Mouse (Mus musculus): ENCODE results near the gene Bub3. TPM values are rescaled to one million over a fixed set of nuclear protein-coding genes. Genes with fewer than 3 reads are reported as not detected.

Bub3 gene
- polyA plus RNA-seq (2016; fragmentation: Nextera tagmentation; extraction: Ambion mirVana), result 212 and 219 TPM in 2 replicates

DNA sequence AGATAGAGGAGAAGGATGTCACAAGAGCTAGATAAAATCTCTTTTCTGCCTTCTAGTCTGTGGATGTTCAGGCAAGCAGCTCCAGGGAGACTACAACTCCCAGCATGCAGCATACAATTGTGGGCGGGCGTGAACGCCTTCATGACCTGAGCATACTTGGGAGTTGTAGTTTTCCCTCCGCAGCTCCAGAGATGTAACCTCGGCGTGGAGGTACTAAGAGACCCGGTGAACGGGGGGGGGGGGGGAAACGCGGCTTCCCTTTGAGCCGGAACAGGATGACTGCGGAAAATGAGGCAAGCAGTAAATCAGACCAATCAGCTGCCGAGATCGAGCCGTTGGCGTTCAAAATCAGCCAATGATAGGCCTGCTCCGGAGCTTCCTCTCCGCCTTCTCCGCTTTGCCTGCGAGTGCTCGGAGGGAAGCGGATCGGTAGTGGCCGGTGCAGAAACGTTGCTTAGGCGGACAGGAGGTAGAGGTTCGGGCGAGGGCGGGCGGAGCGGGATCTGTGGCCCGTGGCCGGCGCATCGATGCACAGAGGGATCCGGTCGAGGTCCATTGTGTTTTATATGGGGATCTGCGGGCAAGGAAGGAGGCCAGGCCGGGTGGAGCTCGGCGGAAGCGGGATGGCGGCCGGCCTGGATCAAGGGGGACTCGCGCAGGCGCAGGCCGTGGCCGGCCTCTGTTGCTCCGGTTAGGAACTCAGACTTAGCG is at the start of gene Bub3:
Bub3 (plus strand) TSS at position 237 of the 711 bp plus-strand sequence.
- peaks cover 30% of the 10 kb centered on the region for H3K36me3 ChIP-seq
- H3K4me3 ChIP-seq, result peak within 1 kb of the TSS; percentile 77
- peak within 1 kb of the TSS; percentile 64 for H3K4me2 ChIP-seq (replicated peaks)
- peak within 1 kb of the TSS; percentile 72; the same call in 1 of the 2 replicates for H3K27ac ChIP-seq
- peaks cover 39% of the 10 kb centered on the region for H3K4me1 ChIP-seq
- peak within 1 kb of the TSS; percentile 86 for H3K9ac ChIP-seq
- under 1% methylated on average over 46 of the region's 51 CpGs for WGBS
- H3K9me3 ChIP-seq, result no peaks in the 10 kb centered on the region
- H3K27me3 ChIP-seq (replicated peaks), result peaks cover 39% of the 10 kb centered on the region
- peak; percentile 94 for ATAC-seq (ENCODE audit: low FRiP score, low read depth)

DNA sequence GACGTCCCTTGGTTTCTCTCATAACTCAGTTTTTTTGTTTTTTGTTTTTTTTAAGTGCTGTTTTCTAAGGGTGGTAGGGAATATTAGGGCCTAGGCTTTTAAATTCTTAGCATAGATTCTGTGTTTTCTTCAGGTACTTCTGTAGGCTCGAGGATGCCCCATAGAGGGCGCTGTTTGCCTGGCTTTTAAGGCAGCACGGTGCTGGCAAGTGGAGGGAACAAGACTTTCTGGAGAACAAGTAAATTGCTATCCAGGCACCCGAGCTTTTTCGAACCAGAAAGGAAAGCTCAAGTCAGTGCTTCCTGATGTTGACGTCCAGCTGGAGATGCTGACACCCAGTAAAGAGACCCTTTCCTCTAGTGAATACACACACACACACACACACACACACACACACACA is 20.0 kb upstream of the Bub3 start:
- H3K4me1 ChIP-seq, result peaks cover 33% of the 10 kb centered on the region
- 1% methylated on average over 7 of the region's 7 CpGs for WGBS
- peaks cover 74% of the 10 kb centered on the region for H3K27me3 ChIP-seq (replicated peaks)
- no peak overlapping the region for H3K9ac ChIP-seq
- H3K4me3 ChIP-seq, result no peak overlapping the region
- no peak overlapping the region for H3K4me2 ChIP-seq (replicated peaks)
- ATAC-seq (ENCODE audit: low FRiP score, low read depth), result no peak
- H3K9me3 ChIP-seq, result no peaks in the 10 kb centered on the region
- no peak overlapping the region for H3K27ac ChIP-seq
- no peaks in the 10 kb centered on the region for H3K36me3 ChIP-seq

DNA sequence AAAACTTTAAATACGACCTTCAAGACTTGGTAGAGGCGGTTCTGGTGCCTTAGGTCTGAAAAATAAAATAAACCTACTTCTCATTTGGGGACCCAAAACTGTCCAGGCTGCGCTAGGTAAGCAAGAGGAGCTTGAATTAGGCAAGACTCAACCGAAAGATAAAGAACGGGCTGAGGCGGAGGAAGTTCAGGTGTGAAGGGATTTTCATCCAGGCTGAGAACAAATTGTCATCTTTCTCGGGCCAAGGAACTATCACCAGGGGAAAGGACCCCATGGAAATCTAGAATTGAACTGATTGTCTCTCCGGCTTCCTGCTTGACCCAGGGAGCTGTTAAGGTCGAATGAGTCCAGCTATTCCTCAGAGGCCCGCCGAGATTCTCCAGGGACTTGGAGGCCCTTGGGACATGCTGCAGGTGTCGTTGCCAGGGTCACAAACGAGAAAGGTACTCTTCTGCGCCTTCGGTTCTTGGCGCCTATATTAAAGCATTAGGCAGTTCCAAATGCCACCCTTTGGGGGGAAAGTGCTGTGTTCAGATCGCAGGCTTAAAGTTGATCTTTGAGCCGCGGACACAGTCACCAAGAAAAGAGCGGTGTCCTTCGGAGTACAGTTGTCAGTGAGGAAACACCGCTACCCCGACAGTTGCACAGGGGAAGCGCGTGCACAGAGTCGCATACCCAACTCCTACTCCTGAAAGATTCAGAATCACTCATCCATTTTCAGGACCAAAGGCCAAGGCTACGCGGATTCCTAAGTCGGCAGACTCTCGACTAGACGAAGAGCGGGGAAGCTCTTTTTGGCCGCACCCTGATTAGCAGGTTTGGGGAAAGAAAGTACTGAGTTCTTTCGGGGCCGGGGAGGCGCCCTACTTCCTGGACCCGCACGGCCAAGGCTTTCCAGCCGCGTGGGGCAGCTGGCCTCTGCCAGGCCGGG is 18.6 kb upstream of the Bub3 start:
- peak overlapping the region; percentile 39 for H3K4me3 ChIP-seq
- H3K4me2 ChIP-seq (replicated peaks), result peak overlapping the region; percentile 73
- no peaks in the 10 kb centered on the region for H3K9me3 ChIP-seq
- WGBS, result 1% methylated on average over 41 of the region's 41 CpGs
- H3K36me3 ChIP-seq, result no peaks in the 10 kb centered on the region
- peaks cover 89% of the 10 kb centered on the region for H3K27me3 ChIP-seq (replicated peaks)
- ATAC-seq (ENCODE audit: low FRiP score, low read depth), result no peak
- no peak overlapping the region for H3K27ac ChIP-seq
- H3K9ac ChIP-seq, result no peak overlapping the region
- H3K4me1 ChIP-seq, result peaks cover 33% of the 10 kb centered on the region

DNA sequence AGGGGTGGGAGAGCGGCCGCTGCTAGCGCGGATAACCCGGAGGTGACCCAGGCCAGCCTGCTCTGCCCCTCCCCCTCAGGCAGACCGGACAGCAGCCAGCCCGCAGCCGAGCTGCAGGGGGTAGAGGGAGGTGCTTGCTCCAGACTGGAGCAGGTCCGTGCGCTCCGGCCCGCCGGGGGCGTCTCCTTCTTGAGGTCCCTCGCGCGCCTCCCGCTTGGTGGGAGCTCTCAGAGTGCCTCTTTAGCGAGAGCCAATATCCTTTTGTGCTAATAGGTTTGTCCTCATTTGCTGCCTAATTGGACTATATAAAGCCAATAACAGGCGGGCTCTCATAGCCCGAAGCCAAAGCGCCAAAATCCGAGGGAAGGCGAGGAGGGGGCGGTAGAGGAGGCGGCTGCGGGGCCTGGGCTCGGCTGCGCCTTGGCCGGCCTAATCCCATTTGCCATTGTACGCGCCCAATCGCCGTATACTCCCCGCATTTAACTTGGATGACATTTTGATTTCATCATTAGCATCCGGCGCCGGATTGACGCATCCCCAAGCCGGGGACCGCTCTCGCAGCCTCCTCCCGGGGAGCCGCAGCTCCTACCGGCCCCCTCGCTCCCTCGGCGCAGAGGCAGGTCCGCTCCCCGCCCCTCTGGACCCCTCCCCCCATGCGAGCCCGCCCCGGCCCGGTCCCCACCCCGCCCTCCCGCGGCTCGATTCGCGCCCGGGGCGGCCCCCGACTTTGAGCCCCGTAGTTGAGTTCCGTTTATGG is 17.7 kb upstream of the Bub3 start, which contains the start of gene Hmx3:
Hmx3 (plus strand) TSS at position 753 of the 757 bp plus-strand sequence.
- Histone ChIP-seq H3K4me2 (replicated peaks) (peak within 1 kb of the TSS; percentile 73), H3K9ac (peak within 1 kb of the TSS; percentile 48), H3K27me3 (replicated peaks) (peaks cover 94% of the 10 kb centered on the region), H3K27ac (no peak within 1 kb of the TSS), H3K4me3 (peak within 1 kb of the TSS; percentile 39), H3K9me3 (no peaks in the 10 kb centered on the region), H3K4me1 (peaks cover 33% of the 10 kb centered on the region), H3K36me3 (no peaks in the 10 kb centered on the region)
- under 1% methylated on average over 52 of the region's 65 CpGs for whole genome bisulfite sequencing
- peak; percentile 55; the same call in 1 of the 2 replicates for ATAC-seq (ENCODE audit: low FRiP score, low read depth)

DNA sequence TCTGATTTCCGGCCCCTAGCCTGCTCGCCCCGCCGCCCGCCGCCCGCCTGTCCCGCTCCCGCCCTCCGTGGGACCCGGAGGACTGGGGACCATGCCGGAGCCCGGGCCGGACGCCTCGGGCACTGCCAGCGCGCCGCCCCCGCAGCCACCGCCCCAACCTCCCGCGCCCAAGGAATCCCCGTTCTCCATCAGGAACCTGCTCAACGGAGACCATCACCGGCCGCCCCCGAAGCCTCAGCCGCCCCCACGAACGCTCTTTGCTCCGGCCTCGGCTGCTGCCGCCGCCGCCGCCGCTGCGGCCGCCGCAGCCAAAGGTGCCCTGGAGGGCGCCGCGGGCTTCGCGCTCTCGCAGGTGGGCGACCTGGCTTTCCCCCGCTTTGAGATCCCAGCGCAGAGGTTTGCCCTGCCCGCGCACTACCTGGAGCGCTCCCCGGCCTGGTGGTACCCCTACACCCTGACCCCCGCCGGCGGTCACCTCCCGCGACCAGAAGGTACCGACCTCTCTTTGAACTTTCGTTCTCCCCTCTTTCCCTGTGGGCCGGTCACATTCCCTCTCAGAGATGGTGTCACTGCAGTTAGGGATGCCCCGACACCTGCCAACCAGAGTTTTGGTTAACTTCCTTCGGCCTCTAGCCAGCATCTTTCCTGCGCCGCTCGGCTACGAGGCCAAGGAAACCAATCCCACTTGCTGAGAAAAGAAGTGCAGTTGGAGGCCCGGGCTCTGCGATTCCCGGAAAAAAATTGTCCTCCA is 17.0 kb upstream of the Bub3 start:
- H3K4me1 ChIP-seq, result peaks cover 33% of the 10 kb centered on the region
- no peak for ATAC-seq (ENCODE audit: low FRiP score, low read depth)
- under 1% methylated on average over 67 of the region's 71 CpGs for WGBS

DNA sequence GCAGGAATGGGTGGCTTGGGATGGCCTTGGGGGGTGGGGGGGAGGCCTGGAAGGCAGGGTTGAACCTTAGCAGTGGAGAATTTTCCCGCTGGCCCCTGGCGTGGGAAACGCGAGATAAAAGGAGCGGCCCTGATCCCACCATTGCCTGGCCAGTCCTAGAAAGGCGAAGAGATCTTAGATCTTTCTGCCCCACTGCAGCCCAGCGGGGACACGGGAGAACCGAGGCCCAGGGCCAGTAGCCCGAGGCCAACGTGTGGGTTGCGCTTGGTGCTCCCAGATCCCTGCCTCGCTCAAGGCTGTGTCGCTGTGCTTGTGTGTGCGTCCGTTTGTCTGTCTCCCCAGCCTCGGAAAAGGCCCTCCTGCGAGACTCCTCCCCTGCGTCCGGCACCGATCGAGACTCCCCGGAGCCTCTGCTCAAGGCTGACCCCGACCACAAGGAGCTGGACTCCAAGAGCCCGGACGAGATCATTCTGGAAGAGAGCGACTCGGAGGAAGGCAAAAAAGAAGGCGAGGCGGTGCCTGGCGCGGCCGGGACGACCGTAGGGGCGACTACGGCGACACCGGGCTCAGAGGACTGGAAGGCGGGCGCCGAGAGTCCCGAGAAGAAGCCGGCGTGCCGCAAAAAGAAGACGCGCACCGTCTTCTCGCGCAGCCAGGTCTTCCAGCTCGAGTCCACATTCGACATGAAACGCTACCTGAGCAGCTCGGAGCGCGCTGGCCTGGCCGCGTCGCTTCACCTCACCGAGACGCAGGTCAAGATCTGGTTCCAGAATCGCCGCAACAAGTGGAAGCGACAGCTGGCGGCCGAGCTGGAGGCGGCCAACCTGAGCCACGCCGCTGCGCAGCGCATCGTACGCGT is 16.2 kb upstream of the Bub3 start:
- Histone ChIP-seq H3K27me3 (replicated peaks) (peaks cover 95% of the 10 kb centered on the region), H3K4me1 (peaks cover 33% of the 10 kb centered on the region), H3K9me3 (no peaks in the 10 kb centered on the region), H3K9ac (peak overlapping the region; percentile 33; the same call in 1 of the 2 replicates), H3K4me2 (replicated peaks) (peak overlapping the region; percentile 73), H3K4me3 (peak overlapping the region; percentile 39), H3K27ac (no peak overlapping the region), H3K36me3 (no peaks in the 10 kb centered on the region)
- under 1% methylated on average over 75 of the region's 75 CpGs for WGBS
- ATAC-seq (ENCODE audit: low FRiP score, low read depth), result no peak

More for the DNA sequence above, 17.0 kb upstream of the Bub3 start:
- H3K36me3 ChIP-seq, result no peaks in the 10 kb centered on the region
- H3K9me3 ChIP-seq, result no peaks in the 10 kb centered on the region
- peaks cover 94% of the 10 kb centered on the region for H3K27me3 ChIP-seq (replicated peaks)
- no peak overlapping the region for H3K27ac ChIP-seq
- H3K4me2 ChIP-seq (replicated peaks), result peak overlapping the region; percentile 73
- H3K9ac ChIP-seq, result peak overlapping the region; percentile 48
- peak overlapping the region; percentile 39 for H3K4me3 ChIP-seq

DNA sequence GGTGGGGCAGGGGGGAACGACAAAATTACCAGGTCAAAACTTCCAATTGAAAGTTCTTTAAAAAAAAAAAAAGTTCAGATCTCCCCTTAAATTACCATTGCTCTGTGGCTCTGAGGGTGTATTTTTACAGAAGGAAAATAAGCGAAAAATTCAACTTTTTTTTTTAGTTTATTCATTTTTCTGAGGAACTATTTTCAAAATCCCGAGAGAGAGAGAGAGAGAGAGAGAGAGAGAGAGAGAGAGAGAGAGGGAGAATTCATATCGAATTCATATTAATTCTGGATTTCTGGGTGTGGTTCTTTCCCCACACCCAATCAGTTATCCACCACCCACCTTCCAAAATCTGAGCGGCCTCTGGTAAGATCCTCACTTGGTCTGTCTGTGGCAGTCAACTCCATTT is 15.2 kb upstream of the Bub3 start:
- Histone ChIP-seq H3K4me2 (replicated peaks) (no peak overlapping the region), H3K27ac (no peak overlapping the region), H3K4me1 (peaks cover 33% of the 10 kb centered on the region), H3K4me3 (no peak overlapping the region), H3K9me3 (no peaks in the 10 kb centered on the region), H3K27me3 (replicated peaks) (peaks cover 96% of the 10 kb centered on the region), H3K36me3 (no peaks in the 10 kb centered on the region), H3K9ac (no peak overlapping the region)
- no peak for ATAC-seq (ENCODE audit: low FRiP score, low read depth)
- WGBS, result 2% methylated on average over 5 of the region's 5 CpGs

DNA sequence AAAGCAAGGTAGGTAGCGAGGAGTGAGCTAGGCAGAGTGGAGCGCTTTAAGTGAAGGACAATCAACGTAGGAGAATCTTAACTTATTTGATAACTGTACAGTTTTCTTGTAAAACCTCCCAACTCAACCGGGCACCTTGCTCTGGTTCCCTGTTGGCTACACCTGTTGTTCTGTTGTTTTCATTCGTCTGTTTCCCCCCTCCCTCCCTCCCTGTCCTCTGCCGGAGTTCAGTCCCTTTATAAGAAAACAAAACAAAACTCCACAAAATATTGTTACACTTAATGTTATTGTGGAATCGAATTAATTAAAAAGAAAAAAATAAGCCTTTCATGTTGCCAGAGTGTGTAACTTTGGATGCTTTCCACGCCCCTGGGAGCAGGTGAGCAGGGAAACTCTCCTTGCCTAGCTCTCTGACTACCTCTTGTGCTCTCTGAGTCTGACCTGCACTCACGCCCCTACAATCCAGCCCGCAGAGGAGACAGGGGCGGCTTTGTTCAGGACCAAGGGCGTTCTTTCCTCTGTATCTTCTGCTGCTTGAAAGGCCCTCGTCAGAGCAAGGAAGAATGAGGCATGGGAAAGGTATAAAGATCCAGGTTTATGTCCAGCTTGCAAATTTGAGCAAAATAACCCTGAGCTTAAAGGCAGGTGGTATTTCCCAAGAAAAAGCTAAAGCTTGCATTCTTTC is 14.2 kb upstream of the Bub3 start:
- Histone ChIP-seq H3K4me3 (no peak overlapping the region), H3K9ac (no peak overlapping the region), H3K27me3 (replicated peaks) (peaks cover 98% of the 10 kb centered on the region), H3K27ac (no peak overlapping the region), H3K4me1 (peaks cover 33% of the 10 kb centered on the region), H3K4me2 (replicated peaks) (no peak overlapping the region; the same call in 1 of the 2 replicates), H3K9me3 (no peaks in the 10 kb centered on the region), H3K36me3 (no peaks in the 10 kb centered on the region)
- under 1% methylated on average over 13 of the region's 13 CpGs for WGBS
- ATAC-seq (ENCODE audit: low FRiP score, low read depth), result no peak

DNA sequence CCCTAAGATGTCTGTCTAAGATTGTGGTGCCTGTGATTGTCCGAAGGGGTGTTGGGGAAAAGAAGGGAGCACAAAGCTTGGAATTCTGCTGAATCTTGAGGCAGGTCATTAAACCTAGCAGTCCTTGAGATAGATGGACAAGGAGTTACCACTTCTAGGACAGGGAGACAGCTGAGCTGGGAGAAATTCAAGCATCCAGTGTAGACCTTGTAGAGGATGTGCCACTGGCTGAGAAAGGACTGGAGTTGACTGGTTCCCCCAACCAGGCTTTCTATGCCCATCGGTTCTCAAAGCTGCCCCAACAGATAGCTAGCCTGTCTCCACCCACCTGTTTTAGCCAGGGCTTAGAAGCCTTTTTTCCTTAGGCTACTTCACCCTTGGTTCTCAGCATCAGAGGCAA is 13.6 kb upstream of the Bub3 start:
- H3K9me3 ChIP-seq, result no peaks in the 10 kb centered on the region
- no peak overlapping the region for H3K9ac ChIP-seq
- no peak overlapping the region; the same call in 1 of the 2 replicates for H3K4me2 ChIP-seq (replicated peaks)
- H3K4me1 ChIP-seq, result peaks cover 32% of the 10 kb centered on the region
- H3K36me3 ChIP-seq, result no peaks in the 10 kb centered on the region
- peaks cover 98% of the 10 kb centered on the region for H3K27me3 ChIP-seq (replicated peaks)
- no peak for ATAC-seq (ENCODE audit: low FRiP score, low read depth)
- WGBS, result 3% methylated on average over 2 of the region's 2 CpGs
- no peak overlapping the region for H3K27ac ChIP-seq
- no peak overlapping the region for H3K4me3 ChIP-seq

DNA sequence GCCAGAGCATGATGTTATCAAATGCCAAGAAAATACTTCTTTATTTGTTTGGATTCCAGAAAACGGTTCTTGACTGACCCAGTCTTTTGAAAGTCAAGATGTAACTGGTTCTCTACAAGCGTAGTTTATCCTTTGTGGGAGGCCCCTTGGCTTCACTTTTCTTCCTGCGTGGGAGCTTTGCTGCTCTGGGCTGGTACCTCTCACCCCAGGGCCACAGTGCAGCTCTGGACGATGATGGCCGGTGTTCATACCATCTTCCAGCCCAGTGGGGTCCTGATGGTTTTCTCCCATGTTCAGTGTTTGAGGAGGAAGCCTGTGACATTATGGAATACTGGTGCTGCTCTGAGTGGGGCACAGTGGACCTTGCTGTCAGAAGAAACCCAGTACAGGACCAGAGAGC is 12.5 kb upstream of the Bub3 start:
- no peak for ATAC-seq (ENCODE audit: low FRiP score, low read depth)
- H3K4me3 ChIP-seq, result no peak overlapping the region
- no peaks in the 10 kb centered on the region for H3K36me3 ChIP-seq
- peaks cover 24% of the 10 kb centered on the region for H3K4me1 ChIP-seq
- H3K9me3 ChIP-seq, result no peaks in the 10 kb centered on the region
- 3% methylated on average over 5 of the region's 5 CpGs for WGBS
- H3K9ac ChIP-seq, result no peak overlapping the region
- no peak overlapping the region for H3K27ac ChIP-seq
- peaks cover 98% of the 10 kb centered on the region for H3K27me3 ChIP-seq (replicated peaks)
- no peak overlapping the region for H3K4me2 ChIP-seq (replicated peaks)

Data from neural tube, embryonic 12.5 days (tissue).